Mouse (Mus musculus): ENCODE measurements around the gene Trmt1l.

Trmt1l gene

GRCm38 (mm10) chr1:151492419-151492818 lies 64.1 kb downstream of the Trmt1l start:
- in situ Hi-C loops (cut with MboI; ENCODE audit: unreplicated experiment in 2 of 2): no loop called here

- in situ Hi-C loops (cut with MboI; ENCODE audit: unreplicated experiment in 2 of 2): no loop called here
Observed at GRCm38 (mm10) chr1:151493826-151494225, 65.5 kb downstream of the Trmt1l start.

GRCm38 (mm10) chr1:151494711-151495110 lies 66.4 kb downstream of the Trmt1l start:
- in situ Hi-C loops (cut with MboI; ENCODE audit: unreplicated experiment in 2 of 2): no loop called here

DNA sequence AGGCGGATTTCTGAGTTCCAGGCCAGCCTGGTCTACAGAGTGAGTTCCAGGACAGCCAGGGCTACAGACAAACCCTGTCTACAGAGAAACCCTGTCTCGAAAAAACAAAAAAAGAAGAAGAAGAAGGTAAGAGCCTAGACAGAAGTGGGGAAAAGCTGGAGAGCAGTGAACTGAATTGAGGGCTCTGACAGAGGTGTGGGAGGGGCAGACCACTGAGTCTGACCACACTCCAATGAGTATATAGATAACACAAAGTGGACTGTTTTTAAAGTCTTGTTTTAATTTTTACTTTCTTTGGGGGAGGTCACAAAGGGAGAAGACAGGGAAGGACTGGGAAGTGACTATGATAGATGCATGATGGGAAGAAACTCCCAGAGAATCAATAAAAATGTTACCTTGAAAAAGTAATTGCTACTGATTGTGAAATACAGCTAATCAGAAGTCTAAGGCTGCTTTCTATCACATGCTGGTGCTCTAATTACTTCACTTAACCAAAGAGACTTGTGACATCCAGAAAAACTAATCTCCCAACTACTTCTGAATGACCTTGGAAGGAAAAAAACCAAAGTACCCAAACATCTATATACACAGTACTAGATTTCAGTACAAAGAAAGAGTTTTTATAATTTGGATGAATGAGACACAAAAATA lies 67.4 kb downstream of the Trmt1l start:
- in situ Hi-C loops (cut with MboI; ENCODE audit: unreplicated experiment in 2 of 2): no loop called here

DNA sequence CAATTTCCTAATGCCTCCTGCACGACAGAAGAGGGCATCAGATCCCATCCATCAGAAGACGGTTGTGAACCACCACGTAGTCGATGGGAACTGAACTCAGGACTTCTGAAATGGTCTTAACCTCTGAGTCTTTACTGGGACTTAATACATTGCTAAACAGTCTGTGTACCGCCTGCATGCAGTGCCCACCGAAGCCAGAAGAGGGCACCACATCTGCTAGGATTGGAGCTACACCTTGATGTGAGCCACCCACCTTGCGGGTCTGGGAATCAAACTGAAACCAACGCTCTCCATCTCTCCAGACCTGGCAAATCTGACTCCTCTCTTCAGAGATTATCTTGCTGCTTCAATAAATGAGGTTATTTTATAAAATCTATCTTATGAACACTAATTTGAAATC lies 68.7 kb downstream of the Trmt1l start:
- in situ Hi-C loops (cut with MboI; ENCODE audit: unreplicated experiment in 2 of 2): no loop called here

GRCm38 (mm10) chr1:151497942-151498341 lies 69.6 kb downstream of the Trmt1l start:
- in situ Hi-C loops (cut with MboI; ENCODE audit: unreplicated experiment in 2 of 2): no loop called here

GRCm38 (mm10) chr1:151498381-151498780 lies 70.0 kb downstream of the Trmt1l start:
- in situ Hi-C loops (cut with MboI; ENCODE audit: unreplicated experiment in 2 of 2): no loop called here

- in situ Hi-C loops (cut with MboI; ENCODE audit: unreplicated experiment in 2 of 2): no loop called here
Observed at GRCm38 (mm10) chr1:151499815-151500501, 71.6 kb downstream of the Trmt1l start.

DNA sequence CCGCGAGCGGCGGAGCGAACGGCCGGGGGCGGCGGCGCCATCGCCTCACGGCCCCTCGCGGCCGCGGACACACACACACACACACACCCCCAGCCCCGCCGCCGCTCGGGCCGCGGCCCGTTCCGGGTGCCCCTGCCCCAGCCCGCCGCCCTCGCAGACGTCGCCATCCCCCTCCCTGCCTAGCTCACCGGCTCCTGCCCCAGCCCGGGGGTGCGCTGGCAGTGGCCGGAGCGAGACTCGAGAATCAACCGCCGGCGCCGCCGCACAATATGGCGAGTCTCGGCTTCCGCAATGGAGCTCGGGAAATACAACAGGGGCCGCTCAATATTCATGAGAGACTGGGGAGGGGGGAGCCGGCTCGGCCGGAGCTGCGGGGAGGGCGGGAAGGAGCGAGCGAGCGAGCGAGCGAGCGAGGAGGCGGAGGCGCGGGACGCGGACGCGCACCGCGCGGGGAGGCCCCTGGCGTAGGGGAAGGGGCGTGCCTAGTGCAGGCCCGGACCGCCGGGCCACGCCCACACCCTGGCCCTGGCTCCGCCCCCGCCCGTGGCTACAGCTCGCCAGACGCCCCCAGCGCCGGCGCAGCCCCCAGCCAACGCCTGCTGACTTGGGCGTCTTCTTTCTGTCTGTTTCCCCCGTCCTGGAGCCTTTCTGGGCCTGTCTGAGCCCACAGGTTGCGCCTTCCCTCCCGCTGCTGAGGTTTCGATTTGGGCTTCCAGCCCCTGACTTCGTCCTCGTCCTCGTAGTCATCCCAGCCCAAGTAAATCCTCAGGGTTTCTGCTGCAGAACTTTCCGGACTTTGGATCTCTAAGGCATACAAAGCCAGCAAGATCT lies 72.4 kb downstream of the Trmt1l start, which contains the start of gene Rnf2:
TSS of gene Rnf2 (minus strand) at position 425 of the 831 bp plus-strand sequence.
- in situ Hi-C loops (cut with MboI; ENCODE audit: unreplicated experiment in 2 of 2): no loop called here

Data from v-Abl transformed pro-B cells (cell line).